Mouse (Mus musculus) forebrain, embryonic 14.5 days (tissue): ENCODE measurements around the gene Adamts13. TPM values are rescaled to one million over a fixed set of nuclear protein-coding genes. Genes with fewer than 3 reads are reported as not detected.

Experiments used
- ATAC-seq: fragments of 200-750 bp; cut with Nextera tagmentation; 2 replicates; pipeline ENCODE4 v1.8.0; 2017; ENCODE audit warnings: mild to moderate bottlenecking, moderate library complexity
- DNase-seq: peaks from one replicate; pipeline ENCODE4 v3.0.0-alpha.2; 2015; ENCODE audit warnings: low spot score
- H3K27ac ChIP-seq: fragments of 300-500 bp; sonication (generic); 2 replicates; pipeline ENCODE4 v1.5.1; 2014; ENCODE audit warnings: low read depth, mild to moderate bottlenecking, control low read depth, low read length, moderate library complexity
- H3K27me3 ChIP-seq: fragments of 300-500 bp; sonication (generic); replicated peaks from 2 replicates; pipeline ENCODE4 v1.6.1; 2014; ENCODE audit warnings: low read length, control low read depth, mixed read lengths; ENCODE audit not compliant: control insufficient read depth, insufficient read depth
- H3K36me3 ChIP-seq: fragments of 300-500 bp; sonication (generic); 2 replicates; pipeline ENCODE4 v1.6.1; 2014; ENCODE audit warnings: low read length, control low read depth; ENCODE audit not compliant: control insufficient read depth, insufficient read depth
- H3K4me1 ChIP-seq: fragments of 300-500 bp; sonication (generic); 2 replicates; pipeline ENCODE4 v1.6.1; 2014; ENCODE audit warnings: antibody characterized with exemption, low read length, control low read depth; ENCODE audit not compliant: control insufficient read depth, insufficient read depth
- H3K4me2 ChIP-seq: fragments of 300-500 bp; sonication (generic); 2 replicates; pipeline ENCODE4 v1.6.1; 2014; ENCODE audit warnings: mild to moderate bottlenecking, control low read depth, low read length
- H3K4me3 ChIP-seq: fragments of 300-500 bp; sonication (generic); 2 replicates; pipeline ENCODE4 v1.5.1; 2014; ENCODE audit warnings: low read depth, low read length, control low read depth
- H3K9ac ChIP-seq: fragments of 300-500 bp; sonication (generic); 2 replicates; pipeline ENCODE4 v1.6.1; 2014; ENCODE audit warnings: mild to moderate bottlenecking, low read length, control low read depth, moderate library complexity
- H3K9me3 ChIP-seq: fragments of 300-500 bp; sonication (generic); replicated peaks from 2 replicates; pipeline ENCODE4 v1.6.1; 2016; ENCODE audit warnings: low read length, control low read depth, mixed read lengths; ENCODE audit not compliant: control insufficient read depth
- WGBS: fragments of 180-500 bp; shearing (Covaris S2); extraction: QIAGEN DNeasy Blood & Tissue Kit; methylation state at CpG from one replicate; pipeline ENCODE4 v1.1.7; 2014; 5-methylcytosine and 5-hydroxymethylcytosine counted together
- polyA plus RNA-seq: library from polyadenylated mRNA; unstranded; fragments of >200 nt; fragmentation: Nextera tagmentation; extraction: Ambion mirVana; gene quantifications from 2 replicates; pipeline ENCODE4 v1.2.1, GENCODE M21; 2014

Gene Adamts13
- polyA plus RNA-seq, 1 experiment from 2014 or later = 0.53 TPM

DNA sequence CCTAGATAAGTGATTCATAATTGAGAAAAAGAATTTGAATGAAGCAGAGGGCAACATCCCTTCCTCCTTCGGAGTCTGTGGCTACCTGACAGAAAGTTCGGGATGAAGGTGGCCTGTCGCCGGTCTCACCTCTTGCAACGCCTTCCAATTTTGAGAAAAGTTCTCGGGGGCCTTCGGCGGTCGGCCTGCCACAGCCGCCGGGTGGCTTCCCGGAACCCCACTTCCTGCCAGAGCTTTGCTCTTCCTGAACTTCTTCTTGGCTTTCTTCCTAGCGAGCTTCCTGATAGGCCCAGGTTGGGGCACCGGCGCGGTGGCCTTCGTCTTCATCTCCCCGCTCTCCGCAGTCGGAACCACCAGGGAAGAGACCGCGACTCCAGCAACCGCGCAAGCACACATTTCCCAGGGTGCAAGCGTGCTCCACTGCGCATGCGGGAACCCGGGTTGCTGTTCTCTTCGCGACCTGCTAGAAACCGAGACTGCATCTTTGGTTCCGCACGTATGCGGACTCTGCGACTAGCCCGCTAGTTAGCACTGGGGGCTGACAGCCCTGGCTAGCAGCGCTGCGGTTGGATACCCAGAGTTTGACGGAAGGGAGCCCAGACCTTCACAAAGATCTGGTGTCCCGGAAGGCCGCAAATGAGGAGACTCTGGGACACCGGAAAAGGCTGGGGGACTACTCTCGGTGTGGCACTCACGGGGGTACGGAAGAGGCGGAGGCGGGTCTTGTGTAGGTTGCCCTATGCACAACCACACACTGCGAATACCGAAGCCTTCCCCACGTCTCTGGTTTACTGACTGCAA, 9.1 kb upstream of the Adamts13 start, which contains the start of gene Rexo4:
TSS of gene Rexo4 (minus strand) at position 464 of the 801 bp plus-strand sequence.
- Histone ChIP-seq H3K9me3 (no peaks in the 10 kb centered on the region), H3K36me3 (peaks cover 22% of the 10 kb centered on the region), H3K9ac (peak within 1 kb of the TSS; percentile 88), H3K4me3 (peak within 1 kb of the TSS; percentile 67), H3K27me3 (no peaks in the 10 kb centered on the region), H3K4me2 (peak within 1 kb of the TSS; percentile 80), H3K4me1 (peaks cover 10% of the 10 kb centered on the region), H3K27ac (peak within 1 kb of the TSS; percentile 97)
- under 1% methylated on average over 50 of the region's 50 CpGs for WGBS
- ATAC-seq (peak; percentile 97), DNase-seq (peak; percentile 98)

DNA sequence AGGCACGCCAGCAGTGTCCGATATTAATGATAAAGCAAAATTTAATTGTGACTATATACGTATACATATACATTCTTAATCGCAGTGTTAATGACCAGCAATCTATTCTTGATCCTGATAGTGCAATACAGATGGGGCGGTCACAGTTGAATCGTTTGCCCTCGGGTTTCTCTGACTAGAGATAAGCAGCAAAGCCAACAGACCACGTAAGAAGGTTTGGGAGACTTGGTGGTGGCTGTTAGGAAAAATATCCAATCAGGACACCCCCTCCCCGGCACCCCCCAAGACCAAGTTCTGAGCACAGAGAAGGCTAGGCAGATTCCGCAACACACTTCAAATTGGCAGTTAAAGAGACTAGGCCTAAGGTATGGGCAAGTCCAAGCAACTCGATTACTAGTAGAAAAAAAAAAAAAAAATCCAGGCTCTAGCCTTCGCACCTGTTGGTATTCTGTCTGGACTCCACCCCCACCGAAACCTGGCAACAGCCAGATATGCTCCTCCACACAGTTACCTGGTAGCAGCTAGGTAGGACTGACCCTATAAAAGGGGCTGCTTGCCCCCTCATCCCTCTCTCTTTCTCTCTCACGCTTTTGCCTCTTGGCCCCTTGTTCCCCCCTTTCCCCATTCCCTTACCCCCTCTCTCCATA, 8.4 kb upstream of the Adamts13 start:
- Histone ChIP-seq H3K4me1 (peaks cover 10% of the 10 kb centered on the region), H3K27me3 (no peaks in the 10 kb centered on the region), H3K9ac (peak overlapping the region; percentile 88), H3K9me3 (no peaks in the 10 kb centered on the region), H3K36me3 (peaks cover 17% of the 10 kb centered on the region), H3K4me3 (peak overlapping the region; percentile 67), H3K4me2 (peak overlapping the region; percentile 80), H3K27ac (peak overlapping the region; percentile 97)
- ATAC-seq (no peak), DNase-seq (no peak)
- 16% methylated on average over 13 of the region's 14 CpGs for WGBS

DNA sequence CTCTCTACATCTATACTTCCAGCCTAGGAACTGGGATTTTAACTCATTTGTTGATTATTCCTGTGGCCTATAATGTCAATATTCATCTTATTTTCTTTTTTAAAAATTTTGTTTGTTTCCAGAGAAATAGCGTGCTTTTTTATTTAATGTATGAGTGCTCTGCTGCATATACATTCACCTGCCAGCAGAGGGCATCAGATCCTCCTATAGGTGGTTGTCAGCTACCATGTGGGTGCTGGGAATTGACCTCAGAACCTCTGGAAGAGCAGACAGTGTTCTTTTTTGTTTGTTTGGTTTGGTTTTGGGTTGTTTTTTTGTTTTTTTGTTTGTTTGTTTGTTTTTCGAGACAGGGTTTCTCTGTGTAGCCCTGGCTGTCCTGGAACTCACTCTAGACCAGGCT, 6.0 kb upstream of the Adamts13 start:
- Histone ChIP-seq H3K27me3 (no peaks in the 10 kb centered on the region), H3K9me3 (no peaks in the 10 kb centered on the region), H3K36me3 (0 out of 2 replicates have a peak, but pooled peaks cover under 1% of the 10 kb centered on the region), H3K4me3 (no peak overlapping the region), H3K4me1 (peaks cover 10% of the 10 kb centered on the region), H3K4me2 (no peak overlapping the region), H3K27ac (no peak overlapping the region), H3K9ac (no peak overlapping the region)
- no peak for ATAC-seq
- WGBS = 79% methylated on average over 2 of the region's 2 CpGs
- no peak for DNase-seq

DNA sequence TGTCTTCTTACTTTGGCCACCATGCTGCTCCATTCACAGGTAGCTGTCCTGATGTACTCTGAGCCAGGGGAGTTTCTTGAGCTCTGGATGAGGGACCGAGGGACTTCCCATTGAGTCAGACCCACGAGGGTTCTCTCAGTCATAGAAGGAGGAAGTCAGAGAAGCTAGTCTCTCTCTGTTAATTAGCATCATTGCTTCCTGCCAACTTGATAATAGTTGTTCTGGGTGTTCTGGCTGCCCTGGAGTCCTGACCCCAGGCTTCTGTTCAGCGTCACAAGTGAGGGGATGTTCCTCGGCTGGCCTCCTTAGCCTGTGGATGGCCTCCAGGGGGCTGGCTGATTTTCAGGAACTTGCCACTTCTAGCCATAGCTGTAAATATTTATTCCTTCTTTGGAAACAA, 744 bp downstream of the Adamts13 start:
- ATAC-seq = no peak

DNA sequence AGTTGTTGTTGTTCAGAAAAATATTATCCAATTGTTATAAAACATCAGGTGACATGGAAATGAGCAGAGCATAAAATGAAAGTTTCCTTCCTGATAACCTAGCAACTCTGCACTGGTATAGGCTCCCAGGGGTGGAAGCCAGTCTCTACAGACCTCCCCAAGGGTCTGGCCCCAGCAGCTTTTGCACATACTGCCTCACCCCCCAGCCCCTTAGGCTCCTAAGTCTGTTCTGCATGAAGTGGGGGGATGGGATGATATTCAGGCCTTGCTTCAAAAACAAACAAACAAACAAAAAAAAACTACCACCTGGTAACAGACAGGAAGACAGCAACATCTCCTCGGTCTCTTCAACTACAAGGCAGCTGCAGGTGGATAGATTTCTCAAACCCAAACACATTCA, 7.1 kb downstream of the Adamts13 start:
- no peaks in the 10 kb centered on the region for H3K9me3 ChIP-seq
- no peak overlapping the region for H3K27ac ChIP-seq
- DNase-seq = no peak
- H3K27me3 ChIP-seq = no peaks in the 10 kb centered on the region
- H3K4me3 ChIP-seq = no peak overlapping the region
- no peak for ATAC-seq
- WGBS = 86% methylated on average over 1 of the region's 1 CpGs
- H3K4me2 ChIP-seq = no peak overlapping the region
- no peaks in the 10 kb centered on the region for H3K4me1 ChIP-seq
- no peak overlapping the region for H3K9ac ChIP-seq
- H3K36me3 ChIP-seq = no peaks in the 10 kb centered on the region

More for the DNA sequence above, 744 bp downstream of the Adamts13 start:
- DNase-seq = no peak
- H3K4me2 ChIP-seq = no peak overlapping the region
- no peaks in the 10 kb centered on the region for H3K27me3 ChIP-seq
- H3K4me1 ChIP-seq = no peaks in the 10 kb centered on the region
- no peak overlapping the region for H3K9ac ChIP-seq
- WGBS = 65% methylated on average over 4 of the region's 4 CpGs
- H3K36me3 ChIP-seq = no peaks in the 10 kb centered on the region
- H3K9me3 ChIP-seq = no peaks in the 10 kb centered on the region
- no peak overlapping the region for H3K4me3 ChIP-seq
- H3K27ac ChIP-seq = no peak overlapping the region

DNA sequence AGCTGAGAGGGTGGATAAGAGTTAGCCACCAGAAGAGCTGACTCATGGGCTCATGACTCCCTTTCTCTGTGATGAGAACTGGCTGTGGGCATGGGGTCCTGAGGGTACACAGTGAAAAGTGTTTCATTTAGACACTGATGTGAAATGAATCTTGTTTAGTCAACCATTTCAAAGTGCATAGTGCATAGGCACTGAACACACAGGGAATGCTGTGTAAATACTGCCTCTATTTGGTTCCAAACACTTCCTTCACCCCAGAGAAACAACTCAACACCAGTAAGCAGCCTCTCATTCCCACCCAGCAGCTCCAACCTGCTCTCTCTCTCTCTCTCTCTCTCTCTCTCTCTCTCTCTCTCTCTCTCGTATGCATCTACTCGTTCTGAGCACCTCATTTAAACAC, 11.0 kb downstream of the Adamts13 start:
- Histone ChIP-seq H3K27me3 (no peaks in the 10 kb centered on the region), H3K4me1 (no peaks in the 10 kb centered on the region), H3K9me3 (no peaks in the 10 kb centered on the region), H3K4me3 (no peak overlapping the region), H3K36me3 (no peaks in the 10 kb centered on the region), H3K9ac (no peak overlapping the region), H3K27ac (no peak overlapping the region), H3K4me2 (no peak overlapping the region)
- DNase-seq = no peak
- WGBS = 68% methylated on average over 2 of the region's 2 CpGs
- ATAC-seq = no peak

DNA sequence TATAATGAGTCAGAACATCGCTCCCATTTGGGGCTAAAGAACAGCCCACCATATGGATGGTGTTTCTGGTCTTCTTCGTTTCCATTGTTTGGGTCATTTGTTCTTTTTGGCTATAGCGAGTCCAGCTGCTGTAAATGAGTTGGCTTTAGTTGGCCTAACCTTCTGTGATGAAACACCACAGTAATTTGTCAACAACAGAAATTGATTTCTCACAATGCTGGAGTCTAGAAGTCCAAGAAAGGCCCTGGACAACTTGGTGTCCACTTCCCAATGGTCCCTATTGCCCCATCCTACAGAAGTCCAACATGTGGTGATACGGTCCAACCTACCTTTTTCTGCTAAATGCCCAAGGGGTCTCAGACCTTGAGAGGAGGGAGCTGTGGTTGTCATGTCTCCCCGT, 11.4 kb downstream of the Adamts13 start:
- DNase-seq (no peak), ATAC-seq (no peak)
- WGBS = 85% methylated on average over 5 of the region's 5 CpGs
- Histone ChIP-seq H3K9me3 (no peaks in the 10 kb centered on the region), H3K9ac (no peak overlapping the region), H3K27me3 (no peaks in the 10 kb centered on the region), H3K4me2 (no peak overlapping the region), H3K4me3 (no peak overlapping the region), H3K36me3 (no peaks in the 10 kb centered on the region), H3K27ac (no peak overlapping the region), H3K4me1 (no peaks in the 10 kb centered on the region)

DNA sequence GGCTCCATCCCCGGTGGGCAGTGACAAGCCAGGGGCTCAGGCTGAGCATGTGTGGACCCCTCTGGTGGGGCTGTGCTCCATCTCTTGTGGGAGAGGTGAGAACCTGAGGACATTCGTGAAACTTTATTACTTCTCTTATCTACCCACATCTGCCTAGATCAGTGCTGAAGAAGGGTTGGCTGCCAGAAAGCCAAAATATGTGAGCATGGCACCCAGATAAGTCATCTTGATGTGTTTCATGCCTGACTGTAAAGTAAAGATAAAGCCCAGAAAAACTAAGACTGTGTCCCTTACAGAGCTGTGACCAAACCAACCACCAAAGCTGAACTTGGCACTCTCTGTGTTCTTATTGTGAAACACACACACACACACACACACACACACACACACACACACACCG, 20.7 kb downstream of the Adamts13 start:
- no peaks in the 10 kb centered on the region for H3K9me3 ChIP-seq
- no peak overlapping the region for H3K4me3 ChIP-seq
- ATAC-seq (no peak), DNase-seq (no peak)
- 84% methylated on average over 3 of the region's 3 CpGs for WGBS
- H3K4me2 ChIP-seq = no peak overlapping the region
- H3K9ac ChIP-seq = no peak overlapping the region
- H3K27me3 ChIP-seq = no peaks in the 10 kb centered on the region
- no peak overlapping the region for H3K27ac ChIP-seq
- H3K4me1 ChIP-seq = no peaks in the 10 kb centered on the region
- no peaks in the 10 kb centered on the region for H3K36me3 ChIP-seq

DNA sequence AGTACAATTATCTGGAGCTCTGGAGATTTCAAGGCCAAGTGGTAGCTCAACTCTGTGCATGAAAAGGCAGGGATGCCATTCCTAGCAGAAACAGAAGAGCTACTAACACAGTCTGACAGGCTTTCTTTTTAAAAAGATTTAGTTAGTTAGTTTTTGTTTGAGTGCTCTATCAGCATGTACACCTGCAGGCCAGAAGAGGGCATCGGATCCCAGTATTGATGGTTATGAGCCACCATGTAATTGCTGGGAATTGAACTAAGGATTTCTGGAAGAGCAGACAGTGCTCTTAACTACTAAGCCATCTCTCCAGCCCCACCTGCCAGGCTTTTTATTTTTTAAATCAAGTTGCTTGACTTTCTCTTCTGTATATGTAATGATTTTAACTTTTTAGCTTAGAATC, 24.3 kb downstream of the Adamts13 start:
- no peaks in the 10 kb centered on the region for H3K36me3 ChIP-seq
- no peak overlapping the region for H3K9ac ChIP-seq
- H3K9me3 ChIP-seq = no peaks in the 10 kb centered on the region
- no peaks in the 10 kb centered on the region for H3K4me1 ChIP-seq
- 83% methylated on average over 1 of the region's 1 CpGs for WGBS
- H3K4me2 ChIP-seq = no peak overlapping the region
- no peak overlapping the region for H3K27ac ChIP-seq
- no peak overlapping the region for H3K4me3 ChIP-seq
- ATAC-seq = no peak
- H3K27me3 ChIP-seq = no peaks in the 10 kb centered on the region
- DNase-seq = no peak
